Mouse (Mus musculus): ENCODE measurements around the gene Mptx1. TPM values are rescaled to one million over a fixed set of nuclear protein-coding genes. Genes with fewer than 3 reads are reported as not detected.
"Not testable (repeated sequence)": the region's sequence is repeated elsewhere in the genome, so short reads cannot be mapped to it uniquely, and the experiment has no call there.

Gene Mptx1
- not detected for total RNA-seq (2022)

- DNase-seq (ENCODE audit: low spot score in 2 of 2): no peak
Observed at GRCm38 (mm10) chr1:174330218-174330617, at the start of gene Mptx1. TSS of gene Mptx1 (plus strand) at chr1:174330518.

GRCm38 (mm10) chr1:174303162-174303561, 27.2 kb upstream of the Mptx1 start:
- DNase-seq (ENCODE audit: low spot score in 2 of 2): no peak

- DNase-seq (ENCODE audit: low spot score in 2 of 2): no peak
Observed at GRCm38 (mm10) chr1:174317308-174317707, 13.0 kb upstream of the Mptx1 start.

- DNase-seq (ENCODE audit: low spot score in 2 of 2): not testable (repeated sequence)
Observed at GRCm38 (mm10) chr1:174353636-174354035, 23.3 kb downstream of the Mptx1 start.

GRCm38 (mm10) chr1:174354640-174355039, 24.3 kb downstream of the Mptx1 start:
- no peak for DNase-seq (ENCODE audit: low spot score in 2 of 2)

- DNase-seq (ENCODE audit: low spot score in 2 of 2): no peak
Observed at GRCm38 (mm10) chr1:174364882-174365451, 34.6 kb downstream of the Mptx1 start, which contains the start of gene Olfr417. TSS of gene Olfr417 (plus strand) at chr1:174365122.

GRCm38 (mm10) chr1:174373799-174374198, 43.5 kb downstream of the Mptx1 start:
- no peak for DNase-seq (ENCODE audit: low spot score in 2 of 2)

Other genes with a start within 250 kb of the Mptx1 start
- gene Olfr429, start 246.2 kb upstream of the Mptx1 start, total RNA-seq (2022): not detected
- not detected for gene Olfr427, start 233.6 kb upstream of the Mptx1 start, total RNA-seq (2022)
- gene Olfr231, start 209.4 kb upstream of the Mptx1 start, total RNA-seq (2022): not detected
- not detected for gene Olfr424, start 199.0 kb upstream of the Mptx1 start, total RNA-seq (2022)
- not detected for gene Olfr420, start 174.9 kb upstream of the Mptx1 start, total RNA-seq (2022)
- gene Spta1, start 157.7 kb upstream of the Mptx1 start, total RNA-seq (2022): under 1 TPM in 1 of 4 experiments, not detected in 3; 0.05 TPM
- gene Olfr419, start 78.5 kb upstream of the Mptx1 start, total RNA-seq (2022): not detected
- gene Olfr417, start 34.6 kb downstream of the Mptx1 start, total RNA-seq (2022): not detected
- not detected for gene Olfr248, start 60.5 kb downstream of the Mptx1 start, total RNA-seq (2022)
- not detected for gene Olfr414, start 93.5 kb downstream of the Mptx1 start, total RNA-seq (2022)
- gene Olfr220, start 111.6 kb downstream of the Mptx1 start, total RNA-seq (2022): not detected
- gene Fmn2, start 171.3 kb downstream of the Mptx1 start, total RNA-seq (2022): under 1 TPM; 0.07 to 0.46 (median 0.31) TPM